Mouse (Mus musculus) liver, embryonic 14.5 days (tissue): ENCODE data around the gene Epm2aip1.

Experiments
- CTCF ChIP-seq: IDR thresholded peaks from 2 replicates; pipeline ENCODE4 v1.5.1; 2016; ENCODE audit warnings: antibody characterized with exemption, low read depth, control low read depth
- EP300 ChIP-seq: IDR thresholded peaks from 2 replicates; pipeline ENCODE4 v1.6.1; 2016; ENCODE audit warnings: antibody characterized with exemption, low read depth

DNA sequence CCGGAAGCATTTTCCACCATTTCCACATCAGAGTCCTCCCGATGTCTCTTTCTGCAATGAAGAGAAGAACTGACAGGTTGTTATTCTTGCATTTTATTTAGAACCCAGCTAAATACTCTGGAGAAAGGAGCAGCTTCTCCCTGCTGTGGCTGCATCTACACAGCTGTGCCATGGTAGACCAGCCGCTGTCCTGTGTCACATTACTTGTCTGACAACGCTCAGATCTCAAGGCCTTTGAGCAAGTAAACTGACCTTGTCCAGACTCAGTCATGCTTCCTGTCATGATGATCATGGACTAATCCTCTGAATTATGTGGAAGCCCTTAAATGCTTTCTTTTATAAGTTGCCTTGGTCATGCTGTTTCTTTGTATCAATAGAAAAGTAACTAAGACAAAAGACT, 31.9 kb upstream of the Epm2aip1 start:
- TF ChIP-seq EP300, result no peak
- TF ChIP-seq CTCF, result no peak
